Mouse (Mus musculus): ENCODE data around the gene Galnt4. TPM values are rescaled to one million over a fixed set of nuclear protein-coding genes. Genes with fewer than 3 reads are reported as not detected.

The Galnt4 gene
- total and polyA plus RNA-seq, 3 experiments = 1.6 to 1.7 TPM; not detected in 1

GRCm38 (mm10) chr10:99131298-99131697 is 23.3 kb downstream of the Galnt4 start:
- TF ChIP-seq MAX (IDR thresholded peaks at IDR 0.05; ENCODE audit: low read length) = no peak
- TF ChIP-seq TCF12 (IDR thresholded peaks at IDR 0.05; ENCODE audit: low read depth, low read length) = no peak
- no peak for TF ChIP-seq MAFK (IDR thresholded peaks at IDR 0.05; ENCODE audit: borderline replicate concordance, low read depth, low read length)
- no peak for TF ChIP-seq CHD2 (IDR thresholded peaks at IDR 0.05; ENCODE audit: low read length)
- no peak for TF ChIP-seq ZNF384 (IDR thresholded peaks at IDR 0.05; ENCODE audit: low read depth, low read length)
- TF ChIP-seq HCFC1 (IDR thresholded peaks at IDR 0.05; ENCODE audit: low read depth, low read length) = no peak
- no peak for TF ChIP-seq SIN3A (IDR thresholded peaks at IDR 0.05; ENCODE audit: low read length)
- no peak for TF ChIP-seq POLR2AphosphoS5 (IDR thresholded peaks at IDR 0.05; ENCODE audit: borderline replicate concordance, low read depth, low read length)
- TF ChIP-seq USF2 (IDR thresholded peaks at IDR 0.05; ENCODE audit: borderline replicate concordance in 1 of 2, insufficient read depth in 1 of 2, low read depth in 1 of 2, low read length in 2 of 2) = no peak
- Histone ChIP-seq H3K4me3 (ENCODE audit: control insufficient read depth in 1 of 2, insufficient read depth in 1 of 2, low read depth in 2 of 2, low read length in 2 of 2) (no peak overlapping the region), H3K9me3 (replicated peaks; ENCODE audit: insufficient read depth, low read length) (no peaks in the 10 kb centered on the region)

GRCm38 (mm10) chr10:99132189-99132588 is 24.2 kb downstream of the Galnt4 start:
- Histone ChIP-seq H3K4me3 (ENCODE audit: control insufficient read depth in 1 of 2, insufficient read depth in 1 of 2, low read depth in 2 of 2, low read length in 2 of 2) (no peak overlapping the region), H3K9ac (ENCODE audit: control insufficient read depth, low read depth, low read length, poor library complexity, severe bottlenecking) (no peak overlapping the region), H3K79me2 (ENCODE audit: control insufficient read depth, insufficient read depth, low read length, poor library complexity) (no peaks in the 10 kb centered on the region), H3K27ac (ENCODE audit: control insufficient read depth, low read depth, low read length) (no peak overlapping the region), H3K27me3 (ENCODE audit: control insufficient read depth in 1 of 2, insufficient read depth in 2 of 2, low read length in 2 of 2) (no peaks in the 10 kb centered on the region), H3K9me3 (replicated peaks; ENCODE audit: insufficient read depth, low read length) (no peaks in the 10 kb centered on the region), H3K36me3 (ENCODE audit: control insufficient read depth in 1 of 2, insufficient read depth in 2 of 2, low read length in 2 of 2) (no peaks in the 10 kb centered on the region), H3K4me1 (ENCODE audit: control insufficient read depth in 1 of 2, insufficient read depth in 2 of 2, low read length in 2 of 2) (no peaks in the 10 kb centered on the region)
- TF ChIP-seq CHD1 (IDR thresholded peaks at IDR 0.05; ENCODE audit: low read depth, low read length) (no peak), TAL1 (IDR thresholded peaks at IDR 0.05; ENCODE audit: low read length) (no peak), KAT2A (conservative IDR thresholded peaks at IDR 0.05; ENCODE audit: low read depth, low read length) (no peak), ZC3H11A (IDR thresholded peaks at IDR 0.05; ENCODE audit: low read depth, low read length) (no peak), POLR2AphosphoS5 (IDR thresholded peaks at IDR 0.05; ENCODE audit: borderline replicate concordance, low read depth, low read length) (no peak), CHD2 (IDR thresholded peaks at IDR 0.05; ENCODE audit: low read length) (no peak)
- no peak for DNase-seq (ENCODE audit: low read depth, low spot score)

More at GRCm38 (mm10) chr10:99131298-99131697, 23.3 kb downstream of the Galnt4 start:
- Histone ChIP-seq H3K4me1 (ENCODE audit: control insufficient read depth in 1 of 2, insufficient read depth in 2 of 2, low read length in 2 of 2) (no peaks in the 10 kb centered on the region), H3K27me3 (ENCODE audit: control insufficient read depth in 1 of 2, insufficient read depth in 2 of 2, low read length in 2 of 2) (no peaks in the 10 kb centered on the region), H3K36me3 (ENCODE audit: control insufficient read depth in 1 of 2, insufficient read depth in 2 of 2, low read length in 2 of 2) (no peaks in the 10 kb centered on the region), H3K79me2 (ENCODE audit: control insufficient read depth, insufficient read depth, low read length, poor library complexity) (no peaks in the 10 kb centered on the region), H3K27ac (ENCODE audit: control insufficient read depth, low read depth, low read length) (no peak overlapping the region), H3K9ac (ENCODE audit: control insufficient read depth, low read depth, low read length, poor library complexity, severe bottlenecking) (no peak overlapping the region)
- no peak for DNase-seq (ENCODE audit: low read depth, low spot score)

GRCm38 (mm10) chr10:99132595-99133272 is 24.8 kb downstream of the Galnt4 start:
- no peaks in the 10 kb centered on the region for H3K27me3 ChIP-seq (ENCODE audit: control insufficient read depth in 1 of 2, insufficient read depth in 2 of 2, low read length in 2 of 2)
- TF ChIP-seq NRF1 (IDR thresholded peaks at IDR 0.05; ENCODE audit: insufficient read depth, low read depth, low read length, poor library complexity, severe bottlenecking) (no peak), ZC3H11A (IDR thresholded peaks at IDR 0.05; ENCODE audit: low read depth, low read length) (no peak), MYC (IDR thresholded peaks at IDR 0.05; ENCODE audit: low read depth, low read length) (no peak), KAT2A (conservative IDR thresholded peaks at IDR 0.05; ENCODE audit: low read depth, low read length) (no peak), BHLHE40 (IDR thresholded peaks at IDR 0.05; ENCODE audit: borderline replicate concordance, low read depth, low read length) (no peak), ELF1 (IDR thresholded peaks at IDR 0.05; ENCODE audit: low read depth, low read length) (no peak), MAFK (IDR thresholded peaks at IDR 0.05; ENCODE audit: borderline replicate concordance, low read depth, low read length) (no peak), MAZ (IDR thresholded peaks at IDR 0.05; ENCODE audit: low read depth, low read length) (no peak)
- H3K4me3 ChIP-seq (ENCODE audit: control insufficient read depth in 1 of 2, insufficient read depth in 1 of 2, low read depth in 2 of 2, low read length in 2 of 2) = no peak overlapping the region
- no peaks in the 10 kb centered on the region for H3K4me1 ChIP-seq (ENCODE audit: control insufficient read depth in 1 of 2, insufficient read depth in 2 of 2, low read length in 2 of 2)
- H3K36me3 ChIP-seq (ENCODE audit: control insufficient read depth in 1 of 2, insufficient read depth in 2 of 2, low read length in 2 of 2) = no peaks in the 10 kb centered on the region
- no peak overlapping the region for H3K9ac ChIP-seq (ENCODE audit: control insufficient read depth, low read depth, low read length, poor library complexity, severe bottlenecking)
- DNase-seq (ENCODE audit: low read depth, low spot score) = no peak
- no peaks in the 10 kb centered on the region for H3K9me3 ChIP-seq (replicated peaks; ENCODE audit: insufficient read depth, low read length)
- H3K27ac ChIP-seq (ENCODE audit: control insufficient read depth, low read depth, low read length) = no peak overlapping the region
- H3K79me2 ChIP-seq (ENCODE audit: control insufficient read depth, insufficient read depth, low read length, poor library complexity) = no peaks in the 10 kb centered on the region

Measured in MEL (cell line).